Mouse (Mus musculus): ENCODE results near the gene Pde1c. TPM values are rescaled to one million over a fixed set of nuclear protein-coding genes. Genes with fewer than 3 reads are reported as not detected.
"Not testable (repeated sequence)": the region's sequence is repeated elsewhere in the genome, so short reads cannot be mapped to it uniquely, and the experiment has no call there.

Gene Pde1c
- polyA plus RNA-seq (2016; fragmentation: Nextera tagmentation; extraction: Ambion mirVana): 3.4 and 5.3 TPM in 2 replicates

- peak within 1 kb of the TSS; percentile 75 for H3K27ac ChIP-seq (replicated peaks)
- WGBS: 1% methylated on average over 48 of the region's 48 CpGs
- peak within 1 kb of the TSS; percentile 86 for H3K4me3 ChIP-seq
- H3K9me3 ChIP-seq (replicated peaks): no peaks in the 10 kb centered on the region
- peaks cover 5% of the 10 kb centered on the region for H3K4me1 ChIP-seq
- H3K27me3 ChIP-seq (ENCODE audit: low read depth, poor library complexity, severe bottlenecking): peaks cover 10% of the 10 kb centered on the region
- DNase-seq (ENCODE audit: low spot score): peak; percentile 58
- H3K36me3 ChIP-seq: no peaks in the 10 kb centered on the region
Measured at GRCm38 (mm10) chr6:56568470-56569372, at the start of gene Pde1c. Pde1c (minus strand) TSS chr6:56569103.

- H3K27ac ChIP-seq (replicated peaks): peak overlapping the region; percentile 75
- no peaks in the 10 kb centered on the region for H3K9me3 ChIP-seq (replicated peaks)
- WGBS: 30% methylated on average over 7 of the region's 7 CpGs
- DNase-seq (ENCODE audit: low spot score): peak; percentile 67
- no peaks in the 10 kb centered on the region for H3K27me3 ChIP-seq (ENCODE audit: low read depth, poor library complexity, severe bottlenecking)
- no peak overlapping the region for H3K4me3 ChIP-seq
- peaks cover 22% of the 10 kb centered on the region for H3K4me1 ChIP-seq
- H3K36me3 ChIP-seq: no peaks in the 10 kb centered on the region
Measured at GRCm38 (mm10) chr6:56616982-56617613, 48.2 kb upstream of the Pde1c start.

GRCm38 (mm10) chr6:56616228-56616981, 47.5 kb upstream of the Pde1c start:
- peak; percentile 18 for DNase-seq (ENCODE audit: low spot score)

GRCm38 (mm10) chr6:56609529-56609928, 40.6 kb upstream of the Pde1c start:
- not testable (repeated sequence) for H3K36me3 ChIP-seq; H3K27me3 ChIP-seq (ENCODE audit: low read depth, poor library complexity, severe bottlenecking); H3K9me3 ChIP-seq (replicated peaks); H3K4me1 ChIP-seq; H3K27ac ChIP-seq (replicated peaks); DNase-seq (ENCODE audit: low spot score); H3K4me3 ChIP-seq
- WGBS: 53% methylated on average over 1 of the region's 1 CpGs

More at GRCm38 (mm10) chr6:56616228-56616981, 47.5 kb upstream of the Pde1c start:
- peak overlapping the region; percentile 75 for H3K27ac ChIP-seq (replicated peaks)
- H3K4me1 ChIP-seq: peaks cover 22% of the 10 kb centered on the region
- H3K36me3 ChIP-seq: no peaks in the 10 kb centered on the region
- no peaks in the 10 kb centered on the region for H3K9me3 ChIP-seq (replicated peaks)
- no peak overlapping the region for H3K4me3 ChIP-seq
- H3K27me3 ChIP-seq (ENCODE audit: low read depth, poor library complexity, severe bottlenecking): no peaks in the 10 kb centered on the region
- 61% methylated on average over 10 of the region's 10 CpGs for WGBS

GRCm38 (mm10) chr6:56608277-56608676, 39.4 kb upstream of the Pde1c start:
- Histone ChIP-seq H3K36me3 (no peaks in the 10 kb centered on the region), H3K9me3 (replicated peaks) (no peaks in the 10 kb centered on the region), H3K27ac (replicated peaks) (no peak overlapping the region), H3K4me1 (no peaks in the 10 kb centered on the region; the same call in 1 of the 2 replicates), H3K27me3 (ENCODE audit: low read depth, poor library complexity, severe bottlenecking) (no peaks in the 10 kb centered on the region), H3K4me3 (no peak overlapping the region)
- 8% methylated on average over 4 of the region's 4 CpGs for WGBS
- DNase-seq (ENCODE audit: low spot score): peak; percentile 66

- H3K27me3 ChIP-seq (ENCODE audit: low read depth, poor library complexity, severe bottlenecking): no peaks in the 10 kb centered on the region
- DNase-seq (ENCODE audit: low spot score): no peak
- WGBS: 67% methylated on average over 1 of the region's 1 CpGs
- no peak overlapping the region for H3K4me3 ChIP-seq
- no peaks in the 10 kb centered on the region for H3K36me3 ChIP-seq
- no peak overlapping the region for H3K27ac ChIP-seq (replicated peaks)
- no peaks in the 10 kb centered on the region for H3K9me3 ChIP-seq (replicated peaks)
- H3K4me1 ChIP-seq: peaks cover 3% of the 10 kb centered on the region; the same call in 1 of the 2 replicates
Measured at GRCm38 (mm10) chr6:56579568-56579967, 10.7 kb upstream of the Pde1c start.

GRCm38 (mm10) chr6:56560891-56561290, 8.0 kb downstream of the Pde1c start:
- Histone ChIP-seq H3K27ac (replicated peaks) (no peak overlapping the region), H3K27me3 (ENCODE audit: low read depth, poor library complexity, severe bottlenecking) (no peaks in the 10 kb centered on the region), H3K36me3 (no peaks in the 10 kb centered on the region), H3K9me3 (replicated peaks) (no peaks in the 10 kb centered on the region), H3K4me1 (no peaks in the 10 kb centered on the region), H3K4me3 (no peak overlapping the region)
- WGBS: 78% methylated on average over 2 of the region's 2 CpGs
- no peak for DNase-seq (ENCODE audit: low spot score)

- WGBS: 83% methylated on average over 2 of the region's 2 CpGs
- no peaks in the 10 kb centered on the region for H3K9me3 ChIP-seq (replicated peaks)
- H3K27me3 ChIP-seq (ENCODE audit: low read depth, poor library complexity, severe bottlenecking): no peaks in the 10 kb centered on the region
- no peaks in the 10 kb centered on the region for H3K4me1 ChIP-seq
- no peaks in the 10 kb centered on the region for H3K36me3 ChIP-seq
- no peak overlapping the region for H3K4me3 ChIP-seq
- H3K27ac ChIP-seq (replicated peaks): no peak overlapping the region
- DNase-seq (ENCODE audit: low spot score): no peak
Measured at GRCm38 (mm10) chr6:56560474-56560888, 8.4 kb downstream of the Pde1c start.

GRCm38 (mm10) chr6:56558711-56559110, 10.2 kb downstream of the Pde1c start:
- WGBS: 92% methylated on average over 2 of the region's 2 CpGs
- H3K27ac ChIP-seq (replicated peaks): no peak overlapping the region
- no peak for DNase-seq (ENCODE audit: low spot score)

GRCm38 (mm10) chr6:56555848-56556247, 13.1 kb downstream of the Pde1c start:
- Histone ChIP-seq H3K27ac (replicated peaks) (no peak overlapping the region), H3K4me1 (no peaks in the 10 kb centered on the region), H3K36me3 (no peaks in the 10 kb centered on the region), H3K4me3 (no peak overlapping the region), H3K9me3 (replicated peaks) (no peaks in the 10 kb centered on the region), H3K27me3 (ENCODE audit: low read depth, poor library complexity, severe bottlenecking) (no peaks in the 10 kb centered on the region)
- no peak for DNase-seq (ENCODE audit: low spot score)
- WGBS: 83% methylated on average over 3 of the region's 3 CpGs

More at GRCm38 (mm10) chr6:56558711-56559110, 10.2 kb downstream of the Pde1c start:
- H3K9me3 ChIP-seq (replicated peaks): no peaks in the 10 kb centered on the region
- no peaks in the 10 kb centered on the region for H3K36me3 ChIP-seq
- no peaks in the 10 kb centered on the region for H3K27me3 ChIP-seq (ENCODE audit: low read depth, poor library complexity, severe bottlenecking)
- H3K4me1 ChIP-seq: no peaks in the 10 kb centered on the region
- no peak overlapping the region for H3K4me3 ChIP-seq

GRCm38 (mm10) chr6:56555382-56555781, 13.5 kb downstream of the Pde1c start:
- DNase-seq (ENCODE audit: low spot score): no peak

GRCm38 (mm10) chr6:56551022-56551421, 17.9 kb downstream of the Pde1c start:
- Histone ChIP-seq H3K4me3 (no peak overlapping the region), H3K36me3 (no peaks in the 10 kb centered on the region), H3K27me3 (ENCODE audit: low read depth, poor library complexity, severe bottlenecking) (no peaks in the 10 kb centered on the region), H3K4me1 (no peaks in the 10 kb centered on the region), H3K27ac (replicated peaks) (no peak overlapping the region), H3K9me3 (replicated peaks) (no peaks in the 10 kb centered on the region)
- WGBS: 78% methylated on average over 4 of the region's 4 CpGs
- no peak for DNase-seq (ENCODE audit: low spot score)

More at GRCm38 (mm10) chr6:56555382-56555781, 13.5 kb downstream of the Pde1c start:
- Histone ChIP-seq H3K9me3 (replicated peaks) (no peaks in the 10 kb centered on the region), H3K36me3 (no peaks in the 10 kb centered on the region), H3K27me3 (ENCODE audit: low read depth, poor library complexity, severe bottlenecking) (no peaks in the 10 kb centered on the region), H3K4me1 (no peaks in the 10 kb centered on the region), H3K4me3 (no peak overlapping the region), H3K27ac (replicated peaks) (no peak overlapping the region)
- WGBS: 69% methylated on average over 4 of the region's 4 CpGs
